Mouse (Mus musculus) bone marrow, adult 2 months (tissue): ENCODE results near the gene Ccdc144b.

Experiments
- CTCF ChIP-seq: fragments of 200-500 bp; IDR thresholded peaks from 2 replicates; pipeline ENCODE4 v1.5.1; 2011; ENCODE audit warnings: low read length, control low read depth; ENCODE audit not compliant: control insufficient read depth, insufficient read depth
- POLR2A ChIP-seq: fragments of 200-500 bp; IDR thresholded peaks from 2 replicates; pipeline ENCODE4 v1.6.1; 2011; ENCODE audit warnings: low read depth, mild to moderate bottlenecking, control low read depth, low read length, borderline replicate concordance; ENCODE audit not compliant: control insufficient read depth

DNA sequence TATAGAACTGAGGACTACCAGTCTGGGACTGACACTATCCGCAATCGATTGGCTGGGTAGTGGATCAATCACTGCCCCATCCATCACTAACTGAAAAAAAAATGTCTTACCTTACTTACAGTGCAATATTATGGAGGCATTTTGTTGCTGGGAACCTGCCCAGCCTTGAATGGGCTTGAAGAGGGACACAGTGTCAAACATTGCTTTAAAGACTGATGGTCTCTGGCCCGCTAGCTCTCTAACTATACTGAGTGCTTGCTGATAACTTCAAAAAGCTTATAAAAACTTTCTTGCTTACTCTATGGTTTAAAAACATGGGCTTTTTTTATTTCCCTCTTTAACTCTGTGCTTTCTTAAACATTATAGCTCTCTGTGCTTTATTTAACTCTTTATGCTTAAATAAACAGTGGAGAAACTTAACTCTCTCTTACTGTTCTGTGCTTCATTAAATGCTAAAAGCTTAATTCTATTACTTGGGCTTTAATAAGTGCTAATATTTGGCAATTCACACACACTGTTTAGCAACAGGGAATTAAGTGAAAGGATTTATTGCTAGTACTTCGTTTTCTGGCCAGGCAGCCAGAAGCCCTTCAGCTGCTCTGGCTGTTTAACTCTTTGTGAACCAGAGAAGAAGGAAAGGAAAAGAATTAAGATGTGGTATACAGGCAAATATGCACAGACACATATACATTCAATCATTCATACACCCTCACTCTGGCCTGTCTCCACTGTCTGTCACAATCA lies 44.8 kb downstream of the Ccdc144b start:
- TF ChIP-seq CTCF, result no peak
- no peak for TF ChIP-seq POLR2A
